Mouse (Mus musculus): ENCODE data around the gene Rogdi. TPM values are rescaled to one million over a fixed set of nuclear protein-coding genes. Genes with fewer than 3 reads are reported as not detected.

The Rogdi gene
- polyA plus RNA-seq, 1 experiment from 2014 or later, result 54.9 TPM

GRCm38 (mm10) chr16:5012036-5013005 lies 1.0 kb downstream of the Rogdi start:
- H3K4me1 ChIP-seq, result peaks cover 8% of the 10 kb centered on the region; the same call in 1 of the 2 replicates
- no peak overlapping the region for H3K27ac ChIP-seq
- ATAC-seq (ENCODE audit: insufficient read depth, low FRiP score, low read depth), result no peak
- H3K4me3 ChIP-seq (replicated peaks), result peak overlapping the region; percentile 64
- H3K9me3 ChIP-seq, result no peaks in the 10 kb centered on the region
- peak overlapping the region; percentile 47; the same call in 1 of the 2 replicates for H3K9ac ChIP-seq
- H3K27me3 ChIP-seq (replicated peaks), result no peaks in the 10 kb centered on the region
- H3K4me2 ChIP-seq, result peak overlapping the region; percentile 69
- H3K36me3 ChIP-seq, result peaks cover 27% of the 10 kb centered on the region
- WGBS, result 49% methylated on average over 13 of the region's 13 CpGs

- H3K27me3 ChIP-seq (replicated peaks), result no peaks in the 10 kb centered on the region
- no peak overlapping the region for H3K4me3 ChIP-seq (replicated peaks)
- 78% methylated on average over 7 of the region's 7 CpGs for WGBS
- no peak overlapping the region for H3K9ac ChIP-seq
- no peaks in the 10 kb centered on the region for H3K9me3 ChIP-seq
- peaks cover 8% of the 10 kb centered on the region; the same call in 1 of the 2 replicates for H3K4me1 ChIP-seq
- H3K27ac ChIP-seq, result no peak overlapping the region
- H3K4me2 ChIP-seq, result no peak overlapping the region
- no peak for ATAC-seq (ENCODE audit: insufficient read depth, low FRiP score, low read depth)
- H3K36me3 ChIP-seq, result peaks cover 17% of the 10 kb centered on the region
Observed at GRCm38 (mm10) chr16:5011285-5011684, 2.1 kb downstream of the Rogdi start.

- peaks cover 8% of the 10 kb centered on the region; the same call in 1 of the 2 replicates for H3K36me3 ChIP-seq
- no peak overlapping the region for H3K27ac ChIP-seq
- ATAC-seq (ENCODE audit: insufficient read depth, low FRiP score, low read depth), result no peak
- H3K4me1 ChIP-seq, result peaks cover 8% of the 10 kb centered on the region; the same call in 1 of the 2 replicates
- no peak overlapping the region for H3K9ac ChIP-seq
- H3K4me2 ChIP-seq, result no peak overlapping the region
- H3K4me3 ChIP-seq (replicated peaks), result no peak overlapping the region
- H3K27me3 ChIP-seq (replicated peaks), result no peaks in the 10 kb centered on the region
- 88% methylated on average over 10 of the region's 10 CpGs for WGBS
- H3K9me3 ChIP-seq, result no peaks in the 10 kb centered on the region
Observed at GRCm38 (mm10) chr16:5010371-5010935, 2.9 kb downstream of the Rogdi start.

GRCm38 (mm10) chr16:5008076-5008475 lies 5.3 kb downstream of the Rogdi start:
- Histone ChIP-seq H3K36me3 (no peaks in the 10 kb centered on the region), H3K4me3 (replicated peaks) (peak overlapping the region; percentile 33), H3K9ac (no peak overlapping the region), H3K9me3 (no peaks in the 10 kb centered on the region), H3K4me2 (peak overlapping the region; percentile 42), H3K4me1 (peaks cover 8% of the 10 kb centered on the region; the same call in 1 of the 2 replicates), H3K27ac (no peak overlapping the region), H3K27me3 (replicated peaks) (no peaks in the 10 kb centered on the region)
- 74% methylated on average over 12 of the region's 12 CpGs for WGBS
- no peak for ATAC-seq (ENCODE audit: insufficient read depth, low FRiP score, low read depth)

- WGBS, result 29% methylated on average over 6 of the region's 6 CpGs
- Histone ChIP-seq H3K9me3 (no peaks in the 10 kb centered on the region), H3K27me3 (replicated peaks) (no peaks in the 10 kb centered on the region), H3K4me2 (peak overlapping the region; percentile 42), H3K4me3 (replicated peaks) (peak overlapping the region; percentile 33), H3K36me3 (no peaks in the 10 kb centered on the region), H3K4me1 (peaks cover 4% of the 10 kb centered on the region; the same call in 1 of the 2 replicates), H3K9ac (no peak overlapping the region), H3K27ac (0 out of 2 replicates have a peak overlapping the region, but pooled peaks have one; percentile 12)
- peak; percentile 41; the same call in 1 of the 2 replicates for ATAC-seq (ENCODE audit: insufficient read depth, low FRiP score, low read depth)
Observed at GRCm38 (mm10) chr16:5007492-5007891, 5.9 kb downstream of the Rogdi start.

- H3K4me2 ChIP-seq, result peak within 1 kb of the TSS; percentile 42
- peak within 1 kb of the TSS; percentile 33 for H3K4me3 ChIP-seq (replicated peaks)
- H3K9ac ChIP-seq, result no peak within 1 kb of the TSS
- H3K27me3 ChIP-seq (replicated peaks), result no peaks in the 10 kb centered on the region
- H3K9me3 ChIP-seq, result no peaks in the 10 kb centered on the region
- ATAC-seq (ENCODE audit: insufficient read depth, low FRiP score, low read depth), result peak; percentile 78
- H3K4me1 ChIP-seq, result peaks cover under 1% of the 10 kb centered on the region; the same call in 1 of the 2 replicates
- 0 out of 2 replicates have a peak within 1 kb of the TSS, but pooled peaks have one; percentile 12 for H3K27ac ChIP-seq
- H3K36me3 ChIP-seq, result no peaks in the 10 kb centered on the region
- 39% methylated on average over 5 of the region's 5 CpGs for WGBS
Observed at GRCm38 (mm10) chr16:5007067-5007466, 6.3 kb downstream of the Rogdi start, which contains the start of gene Smim22. Smim22 (plus strand) TSS chr16:5007288.

- no peak overlapping the region for H3K4me2 ChIP-seq
- no peak overlapping the region for H3K4me3 ChIP-seq (replicated peaks)
- 62% methylated on average over 3 of the region's 3 CpGs for WGBS
- H3K9me3 ChIP-seq, result no peaks in the 10 kb centered on the region
- no peak for ATAC-seq (ENCODE audit: insufficient read depth, low FRiP score, low read depth)
- no peak overlapping the region for H3K27ac ChIP-seq
- H3K4me1 ChIP-seq, result no peaks in the 10 kb centered on the region
- H3K27me3 ChIP-seq (replicated peaks), result no peaks in the 10 kb centered on the region
- H3K36me3 ChIP-seq, result no peaks in the 10 kb centered on the region
- H3K9ac ChIP-seq, result no peak overlapping the region
Observed at GRCm38 (mm10) chr16:5000611-5001010, 12.7 kb downstream of the Rogdi start.

- no peak overlapping the region for H3K27ac ChIP-seq
- no peaks in the 10 kb centered on the region for H3K36me3 ChIP-seq
- H3K27me3 ChIP-seq (replicated peaks), result no peaks in the 10 kb centered on the region
- H3K9ac ChIP-seq, result no peak overlapping the region
- H3K4me3 ChIP-seq (replicated peaks), result no peak overlapping the region
- ATAC-seq (ENCODE audit: insufficient read depth, low FRiP score, low read depth), result no peak
- WGBS, result 32% methylated on average over 1 of the region's 1 CpGs
- H3K4me2 ChIP-seq, result no peak overlapping the region
- H3K4me1 ChIP-seq, result no peaks in the 10 kb centered on the region
- H3K9me3 ChIP-seq, result no peaks in the 10 kb centered on the region
Observed at GRCm38 (mm10) chr16:4998984-4999383, 14.4 kb downstream of the Rogdi start.

- no peaks in the 10 kb centered on the region for H3K36me3 ChIP-seq
- no peaks in the 10 kb centered on the region for H3K27me3 ChIP-seq (replicated peaks)
- H3K4me2 ChIP-seq, result no peak within 1 kb of the TSS
- 39% methylated on average over 3 of the region's 3 CpGs for WGBS
- H3K27ac ChIP-seq, result no peak within 1 kb of the TSS
- no peak within 1 kb of the TSS for H3K4me3 ChIP-seq (replicated peaks)
- H3K4me1 ChIP-seq, result no peaks in the 10 kb centered on the region
- no peak for ATAC-seq (ENCODE audit: insufficient read depth, low FRiP score, low read depth)
- H3K9me3 ChIP-seq, result no peaks in the 10 kb centered on the region
- no peak within 1 kb of the TSS for H3K9ac ChIP-seq
Observed at GRCm38 (mm10) chr16:4997553-4997952, 15.8 kb downstream of the Rogdi start, which contains the start of gene Sept12. Sept12 (minus strand) TSS chr16:4997852.

- no peak overlapping the region for H3K9ac ChIP-seq
- no peaks in the 10 kb centered on the region for H3K4me1 ChIP-seq
- H3K4me3 ChIP-seq (replicated peaks), result no peak overlapping the region
- H3K9me3 ChIP-seq, result no peaks in the 10 kb centered on the region
- H3K36me3 ChIP-seq, result no peaks in the 10 kb centered on the region
- H3K4me2 ChIP-seq, result no peak overlapping the region
- ATAC-seq (ENCODE audit: insufficient read depth, low FRiP score, low read depth), result no peak
- 86% methylated on average over 4 of the region's 4 CpGs for WGBS
- no peak overlapping the region for H3K27ac ChIP-seq
- H3K27me3 ChIP-seq (replicated peaks), result no peaks in the 10 kb centered on the region
Observed at GRCm38 (mm10) chr16:4993276-4993675, 20.1 kb downstream of the Rogdi start.

- H3K9ac ChIP-seq, result no peak overlapping the region
- no peaks in the 10 kb centered on the region for H3K9me3 ChIP-seq
- no peak for ATAC-seq (ENCODE audit: insufficient read depth, low FRiP score, low read depth)
- H3K36me3 ChIP-seq, result no peaks in the 10 kb centered on the region
- H3K27me3 ChIP-seq (replicated peaks), result no peaks in the 10 kb centered on the region
- 85% methylated on average over 12 of the region's 12 CpGs for WGBS
- H3K27ac ChIP-seq, result no peak overlapping the region
- no peak overlapping the region for H3K4me3 ChIP-seq (replicated peaks)
- H3K4me1 ChIP-seq, result no peaks in the 10 kb centered on the region
- H3K4me2 ChIP-seq, result no peak overlapping the region
Observed at GRCm38 (mm10) chr16:4984717-4985116, 28.6 kb downstream of the Rogdi start.
